Mouse (Mus musculus) heart, postnatal 0 days (tissue): Measurements from ENCODE around the gene Pdk1. TPM values are rescaled to one million over a fixed set of nuclear protein-coding genes. Genes with fewer than 3 reads are reported as not detected.

ENCODE experiments used
- ATAC-seq: fragments of 200-750 bp; cut with Nextera tagmentation; 2 replicates; pipeline ENCODE4 v1.8.0; 2017; ENCODE audit warnings: low read depth, moderate number of reproducible peaks, moderate library complexity; ENCODE audit not compliant: insufficient read depth
- DNase-seq: peaks from one replicate; pipeline ENCODE4 v3.0.0-alpha.2; 2016; ENCODE audit warnings: low spot score
- H3K27ac ChIP-seq: fragments of 300-500 bp; sonication (generic); 2 replicates; pipeline ENCODE4 v1.5.1; 2014; ENCODE audit warnings: low read depth, mild to moderate bottlenecking
- H3K27me3 ChIP-seq: fragments of 300-500 bp; sonication (generic); 2 replicates; pipeline ENCODE4 v1.6.1; 2014; ENCODE audit warnings: low read length, mixed read lengths; ENCODE audit not compliant: control insufficient read depth, insufficient read depth
- H3K36me3 ChIP-seq: fragments of 300-500 bp; sonication (generic); replicated peaks from 2 replicates; pipeline ENCODE4 v1.6.1; 2014; ENCODE audit warnings: low read length, mixed read lengths; ENCODE audit not compliant: control insufficient read depth, insufficient read depth
- H3K4me1 ChIP-seq: fragments of 300-500 bp; sonication (generic); 2 replicates; pipeline ENCODE4 v1.6.1; 2014; ENCODE audit warnings: antibody characterized with exemption; ENCODE audit not compliant: control insufficient read depth, insufficient read depth
- H3K4me2 ChIP-seq: fragments of 300-500 bp; sonication (generic); 2 replicates; pipeline ENCODE4 v1.6.1; 2014; ENCODE audit warnings: low read depth, mild to moderate bottlenecking, low read length, moderate library complexity
- H3K4me3 ChIP-seq: fragments of 300-500 bp; sonication (generic); 2 replicates; pipeline ENCODE4 v1.5.1; 2014; ENCODE audit warnings: low read depth, low read length
- H3K9ac ChIP-seq: fragments of 300-500 bp; sonication (generic); replicated peaks from 2 replicates; pipeline ENCODE4 v1.6.1; 2014; ENCODE audit warnings: low read depth, low read length, mixed read lengths
- H3K9me3 ChIP-seq: fragments of 300-500 bp; sonication (generic); replicated peaks from 2 replicates; pipeline ENCODE4 v1.6.1; 2016; ENCODE audit warnings: low read length; ENCODE audit not compliant: control insufficient read depth
- CTCF ChIP-seq: IDR thresholded peaks from 2 replicates; pipeline ENCODE4 v1.5.1; 2016; ENCODE audit warnings: antibody characterized with exemption, control low read depth, low read depth
- EP300 ChIP-seq: IDR thresholded peaks from 2 replicates; pipeline ENCODE4 v1.6.1; 2016; ENCODE audit warnings: antibody characterized with exemption, low read depth
- WGBS: fragments of 180-500 bp; shearing (Covaris S2); extraction: QIAGEN DNeasy Blood & Tissue Kit; methylation state at CpG from one replicate; pipeline ENCODE4 v1.1.7; 2014; 5-methylcytosine and 5-hydroxymethylcytosine counted together
- polyA plus RNA-seq: library from polyadenylated mRNA; unstranded; fragments of >200 nt; fragmentation: Nextera tagmentation; extraction: Ambion mirVana; gene quantifications from 2 replicates; pipeline ENCODE4 v1.2.1, GENCODE M21; 2015
- total RNA-seq: library from RNA; depleted of rRNA; stranded (reverse); fragments of >200 nt; gene quantifications from 2 replicates; pipeline ENCODE4 v1.2.3, GENCODE M21; 2014; ENCODE audit warnings: low replicate concordance

Pdk1 gene
- total and polyA plus RNA-seq, 2 experiments from 2014 or later = 65.0 to 181 TPM

GRCm38 (mm10) chr2:71866565-71866964, 6.5 kb upstream of the Pdk1 start:
- no peaks in the 10 kb centered on the region for H3K27me3 ChIP-seq
- H3K9ac ChIP-seq = no peak overlapping the region
- TF ChIP-seq EP300 = no peak
- no peak for TF ChIP-seq CTCF
- WGBS = 41% methylated on average over 1 of the region's 1 CpGs
- peak overlapping the region; percentile 53 for H3K27ac ChIP-seq
- no peaks in the 10 kb centered on the region for H3K36me3 ChIP-seq
- ATAC-seq = no peak
- no peak for DNase-seq
- H3K4me1 ChIP-seq = 0 out of 2 replicates have a peak, but pooled peaks cover 7% of the 10 kb centered on the region
- H3K4me2 ChIP-seq = no peak overlapping the region
- H3K9me3 ChIP-seq = no peaks in the 10 kb centered on the region
- no peak overlapping the region for H3K4me3 ChIP-seq

GRCm38 (mm10) chr2:71867019-71867418, 6.0 kb upstream of the Pdk1 start:
- Histone ChIP-seq H3K4me1 (0 out of 2 replicates have a peak, but pooled peaks cover 7% of the 10 kb centered on the region), H3K4me3 (no peak overlapping the region), H3K27ac (peak overlapping the region; percentile 53), H3K36me3 (no peaks in the 10 kb centered on the region), H3K9ac (no peak overlapping the region), H3K4me2 (no peak overlapping the region), H3K9me3 (no peaks in the 10 kb centered on the region), H3K27me3 (no peaks in the 10 kb centered on the region)
- DNase-seq = no peak
- WGBS = 72% methylated on average over 3 of the region's 3 CpGs
- TF ChIP-seq CTCF = no peak
- TF ChIP-seq EP300 = no peak
- ATAC-seq = no peak

- Histone ChIP-seq H3K4me3 (no peak overlapping the region), H3K9ac (no peak overlapping the region), H3K4me2 (no peak overlapping the region), H3K4me1 (0 out of 2 replicates have a peak, but pooled peaks cover 7% of the 10 kb centered on the region), H3K27ac (peak overlapping the region; percentile 58), H3K27me3 (no peaks in the 10 kb centered on the region), H3K9me3 (no peaks in the 10 kb centered on the region), H3K36me3 (no peaks in the 10 kb centered on the region)
- ATAC-seq (peak; percentile 74; the same call in 1 of the 2 replicates), DNase-seq (peak; percentile 67)
- WGBS = 9% methylated on average over 5 of the region's 5 CpGs
- TF ChIP-seq CTCF (no peak), EP300 (0 out of 2 replicates have a peak, but pooled peaks have one; percentile 23)
Measured at GRCm38 (mm10) chr2:71867480-71867879, 5.5 kb upstream of the Pdk1 start.

GRCm38 (mm10) chr2:71868256-71868655, 4.8 kb upstream of the Pdk1 start:
- Histone ChIP-seq H3K27me3 (no peaks in the 10 kb centered on the region), H3K4me1 (0 out of 2 replicates have a peak, but pooled peaks cover 7% of the 10 kb centered on the region), H3K4me3 (no peak overlapping the region), H3K9me3 (no peaks in the 10 kb centered on the region), H3K27ac (no peak overlapping the region), H3K36me3 (no peaks in the 10 kb centered on the region), H3K9ac (no peak overlapping the region), H3K4me2 (no peak overlapping the region)
- WGBS = 96% methylated on average over 1 of the region's 1 CpGs
- DNase-seq (no peak), ATAC-seq (no peak)
- TF ChIP-seq EP300 (no peak), CTCF (no peak)

GRCm38 (mm10) chr2:71872141-71872540, 883 bp upstream of the Pdk1 start:
- 77% methylated on average over 10 of the region's 10 CpGs for WGBS
- Histone ChIP-seq H3K27ac (peak overlapping the region; percentile 92), H3K27me3 (no peaks in the 10 kb centered on the region), H3K36me3 (no peaks in the 10 kb centered on the region), H3K9me3 (no peaks in the 10 kb centered on the region), H3K4me3 (peak overlapping the region; percentile 75), H3K9ac (no peak overlapping the region), H3K4me1 (peaks cover 24% of the 10 kb centered on the region), H3K4me2 (peak overlapping the region; percentile 87)
- no peak for DNase-seq
- no peak for TF ChIP-seq EP300
- no peak for TF ChIP-seq CTCF
- no peak for ATAC-seq
